Mouse (Mus musculus) testis, adult 10 weeks (tissue): Measurements from ENCODE around the gene Olfr967. TPM values are rescaled to one million over a fixed set of nuclear protein-coding genes. Genes with fewer than 3 reads are reported as not detected.

Experiments used
- polyA plus RNA-seq: library from polyadenylated mRNA; stranded (reverse); fragments of 350-450 nt; fragmentation: Illumina TruSeq; extraction: RNeasy Lipid Tissue Mini Kit (QIAGEN cat#74804); gene quantifications from one replicate; pipeline ENCODE4 v1.2.3, GENCODE M21; 2014; ENCODE audit warnings: low read depth, low replicate concordance

The Olfr967 gene
- polyA plus RNA-seq: not detected

GRCm38 (mm10) chr9:39745949-39746348 lies at the start of gene Olfr967:
TSS of gene Olfr967 (plus strand) at chr9:39746249.

GRCm38 (mm10) chr9:39707017-39707416 lies 39.0 kb upstream of the Olfr967 start, which contains the start of gene Olfr149:
TSS of gene Olfr149 (minus strand) at chr9:39707117.

DNA sequence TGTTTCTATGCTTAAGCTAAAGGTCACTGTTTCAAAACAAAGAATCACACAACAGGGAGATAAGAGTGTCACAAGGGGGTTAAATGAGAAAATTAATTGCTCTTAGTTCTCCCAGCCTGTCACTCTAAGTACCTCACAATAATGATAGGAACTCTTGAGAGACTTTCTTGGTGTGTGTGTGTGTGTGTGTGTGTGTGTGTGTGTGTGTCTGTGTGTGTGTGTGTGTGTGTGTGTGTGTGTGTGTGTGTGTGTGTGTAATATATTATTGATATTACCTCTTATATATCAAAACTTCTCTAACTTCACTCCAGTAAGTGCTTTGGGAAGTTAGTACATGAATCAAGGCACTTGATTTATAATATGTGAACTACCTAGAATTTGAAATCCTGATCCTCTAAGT lies 35.0 kb upstream of the Olfr967 start, which contains the start of gene Olfr965:
Olfr965 (plus strand) TSS at position 301 of the 400 bp plus-strand sequence.

DNA sequence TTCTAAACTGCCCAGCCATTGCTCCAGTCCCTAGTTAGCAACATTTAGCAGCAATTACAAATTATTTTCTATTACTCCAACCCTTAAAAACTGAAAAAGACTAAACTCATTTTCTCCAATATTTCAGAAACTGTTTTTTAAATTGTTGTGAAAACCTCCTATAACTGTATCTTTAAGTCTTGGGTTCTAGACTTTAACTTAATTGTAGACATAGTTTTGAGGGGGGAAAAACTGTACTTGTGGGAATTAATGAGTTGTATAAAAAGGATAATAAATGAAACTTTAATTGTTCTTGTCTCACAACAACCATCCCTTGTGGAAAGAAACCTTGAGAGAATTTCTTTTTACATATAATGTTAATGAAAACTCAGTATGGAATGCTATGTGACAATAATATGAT lies 15.4 kb upstream of the Olfr967 start, which contains the start of gene Olfr150:
Olfr150 (plus strand) TSS at position 301 of the 400 bp plus-strand sequence.

GRCm38 (mm10) chr9:39783153-39783552 lies 37.1 kb downstream of the Olfr967 start, which contains the start of gene Olfr968:
TSS of gene Olfr968 (minus strand) at chr9:39783253.

DNA sequence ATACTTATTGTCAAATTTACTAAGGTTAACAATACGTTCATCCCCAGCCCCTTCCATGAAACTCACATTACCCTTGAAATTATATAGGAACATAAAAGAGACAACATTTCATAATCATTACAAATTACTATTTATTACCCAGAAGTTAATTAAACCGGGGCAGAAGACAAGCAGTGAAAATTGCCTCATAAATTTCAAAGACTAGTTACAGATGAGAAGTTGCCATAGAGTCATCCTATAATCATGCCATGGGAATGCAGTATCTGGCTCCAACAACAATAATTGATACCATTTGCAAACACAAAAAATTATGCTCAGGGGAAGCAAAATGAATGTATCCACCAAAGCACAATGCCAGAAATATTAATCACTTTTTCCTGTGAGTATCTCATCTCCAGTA lies 44.5 kb downstream of the Olfr967 start, which contains the start of gene Olfr969:
Olfr969 (plus strand) TSS at position 388 of the 400 bp plus-strand sequence.

Other genes with a start within 250 kb of the Olfr967 start
- not detected for gene Olfr957, start 230.4 kb upstream of the Olfr967 start, polyA plus RNA-seq
- not detected for gene Olfr958, start 192.2 kb upstream of the Olfr967 start, polyA plus RNA-seq
- not detected for gene Olfr959, start 170.7 kb upstream of the Olfr967 start, polyA plus RNA-seq
- 0.08 TPM for gene AW551984, start 141.8 kb upstream of the Olfr967 start, polyA plus RNA-seq
- not detected for gene Olfr148, start 135.6 kb upstream of the Olfr967 start, polyA plus RNA-seq
- gene Olfr960, start 124.9 kb upstream of the Olfr967 start, polyA plus RNA-seq: not detected
- gene Olfr961, start 101.2 kb upstream of the Olfr967 start, polyA plus RNA-seq: not detected
- not detected for gene Olfr963, start 79.0 kb upstream of the Olfr967 start, polyA plus RNA-seq
- not detected for gene Olfr149, start 39.1 kb upstream of the Olfr967 start, polyA plus RNA-seq
- not detected for gene Olfr965, start 34.9 kb upstream of the Olfr967 start, polyA plus RNA-seq
- gene Olfr150, start 15.3 kb upstream of the Olfr967 start, polyA plus RNA-seq: not detected
- not detected for gene Olfr968, start 37.0 kb downstream of the Olfr967 start, polyA plus RNA-seq
- gene Olfr969, start 44.7 kb downstream of the Olfr967 start, polyA plus RNA-seq: not detected
- gene Olfr970, start 62.6 kb downstream of the Olfr967 start, polyA plus RNA-seq: not detected
- not detected for gene Olfr971, start 90.6 kb downstream of the Olfr967 start, polyA plus RNA-seq
- not detected for gene Olfr972, start 120.2 kb downstream of the Olfr967 start, polyA plus RNA-seq
- not detected for gene Olfr229, start 161.1 kb downstream of the Olfr967 start, polyA plus RNA-seq
- not detected for gene Olfr974, start 191.3 kb downstream of the Olfr967 start, polyA plus RNA-seq
- 0.29 TPM for gene Olfr975, start 205.8 kb downstream of the Olfr967 start, polyA plus RNA-seq
- 0.43 TPM for gene Olfr976, start 214.9 kb downstream of the Olfr967 start, polyA plus RNA-seq
- not detected for gene Olfr978, start 245.9 kb downstream of the Olfr967 start, polyA plus RNA-seq